Comparison of ENCODE assay signal across 28 mouse cellular contexts in genomic region chr2:127376423-127377051, GRCm38 (mm10). TPM values are rescaled to one million over a fixed set of nuclear protein-coding genes. Genes with fewer than 3 reads are reported as not detected.
DNase-seq lines count a peak whose midpoint lies in the region; ATAC-seq lines count a peak whose summit lies in the region.
"Had no signal": no experiment of that assay in that cellular context is flagged by ENCODE, and none has a peak within 500 bp of the region (broad histone marks: within the 10 kb centered on the region; RNA-seq: fewer than 3 reads in every experiment).

No protein-coding gene starts in this region.

- no peak overlapping the region for H3K4me3 ChIP-seq in heart, embryonic 12.5 days
- peak overlapping the region; percentile 52 for H3K4me3 ChIP-seq in liver, embryonic 13.5 days (replicated peaks)
- H3K4me3 ChIP-seq: embryonic facial prominence, embryonic 15.5 days; forebrain, embryonic 10.5 days; intestine, embryonic 15.5 days; neural tube, embryonic 15.5 days had no signal

- no peaks in the 10 kb centered on the region for H3K27me3 ChIP-seq in heart, embryonic 12.5 days (replicated peaks)
- no peaks in the 10 kb centered on the region for H3K27me3 ChIP-seq in liver, embryonic 13.5 days
- H3K27me3 ChIP-seq: embryonic facial prominence, embryonic 15.5 days; intestine, embryonic 15.5 days; neural tube, embryonic 15.5 days had no signal

- no peak for ATAC-seq in heart, embryonic 12.5 days (ENCODE audit: insufficient number of reproducible peaks, low FRiP score)
- no peak for ATAC-seq in liver, embryonic 13.5 days (ENCODE audit: low read depth)
- ATAC-seq: forebrain, postnatal 0 days; hindbrain, embryonic 16.5 days; intestine, embryonic 15.5 days had no signal

- 76% methylated on average over 6 of the region's 6 CpGs for WGBS in heart, embryonic 12.5 days
- 80% methylated on average over 6 of the region's 6 CpGs for WGBS in liver, embryonic 13.5 days (ENCODE audit: insufficient replicate concordance)

- H3K27ac ChIP-seq in heart, embryonic 12.5 days (ENCODE audit: poor library complexity, severe bottlenecking): no peak overlapping the region
- peak overlapping the region; percentile 97 for H3K27ac ChIP-seq in liver, embryonic 13.5 days
- H3K27ac ChIP-seq: embryonic facial prominence, embryonic 15.5 days; intestine, embryonic 15.5 days; neural tube, embryonic 15.5 days had no signal

- no peaks in the 10 kb centered on the region for H3K36me3 ChIP-seq in heart, embryonic 12.5 days
- no peaks in the 10 kb centered on the region for H3K36me3 ChIP-seq in liver, embryonic 13.5 days
- H3K36me3 ChIP-seq: embryonic facial prominence, embryonic 15.5 days; forebrain, embryonic 10.5 days; intestine, embryonic 15.5 days; neural tube, embryonic 15.5 days had no signal

- H3K9me3 ChIP-seq in heart, embryonic 12.5 days (replicated peaks): no peaks in the 10 kb centered on the region
- no peaks in the 10 kb centered on the region for H3K9me3 ChIP-seq in liver, embryonic 13.5 days (replicated peaks)
- H3K9me3 ChIP-seq: embryonic facial prominence, embryonic 15.5 days; forebrain, embryonic 10.5 days; intestine, embryonic 15.5 days; neural tube, embryonic 15.5 days had no signal

- H3K4me1 ChIP-seq in heart, embryonic 12.5 days (replicated peaks): peaks cover 51% of the 10 kb centered on the region
- H3K4me1 ChIP-seq in liver, embryonic 13.5 days (replicated peaks): peaks cover 84% of the 10 kb centered on the region
- H3K4me1 ChIP-seq: embryonic facial prominence, embryonic 15.5 days had no signal

- peak; percentile 93 for DNase-seq in heart, adult 11 months
- DNase-seq in kidney, adult 9 months: peak; percentile 71
- DNase-seq in kidney, postnatal 4 days: no peak
- no peak for DNase-seq in liver, embryonic 13.5 days
- DNase-seq in layer of hippocampus, adult 8-10 months (ENCODE audit: low spot score in 2 of 2): no peak
- no peak for DNase-seq in cerebellum, adult 18-20 months
- DNase-seq: adrenal gland, postnatal 25 days; cerebellum, adult 9-10 months; forebrain, postnatal 0 days; gastrocnemius, postnatal 14 days; heart, adult 18-20 months; lung, adult 2 months; lung, postnatal 14 days had no signal

- H3K4me2 ChIP-seq in heart, embryonic 12.5 days: no peak overlapping the region
- H3K4me2 ChIP-seq in liver, embryonic 13.5 days: peak overlapping the region; percentile 74
- H3K4me2 ChIP-seq: embryonic facial prominence, embryonic 15.5 days; intestine, embryonic 15.5 days; midbrain, embryonic 11.5 days; neural tube, embryonic 15.5 days had no signal

- H3K9ac ChIP-seq in heart, embryonic 12.5 days: no peak overlapping the region
- H3K9ac ChIP-seq in liver, embryonic 13.5 days: peak overlapping the region; percentile 92
- H3K9ac ChIP-seq: embryonic facial prominence, embryonic 15.5 days; forebrain, postnatal 0 days; intestine, embryonic 15.5 days; neural tube, embryonic 15.5 days had no signal

RNA-seq across cellular contexts. Expression of gene Adra2b, which starts 13.5 kb away (rescaled TPM):
- 7.1 and 7.6 TPM in 2 replicates for polyA plus RNA-seq in heart, embryonic 12.5 days (2016; fragmentation: Nextera tagmentation; extraction: Ambion mirVana)
- polyA plus RNA-seq in liver, embryonic 13.5 days (2015; fragmentation: Nextera tagmentation; extraction: Ambion mirVana): 29.4 and 32.4 TPM in 2 replicates
- total RNA-seq in layer of hippocampus, adult 8-10 months (2022): under 1 TPM in 3 of 4 experiments, not detected in 1; 0.09 to 0.41 (median 0.12) TPM
- total RNA-seq: megakaryocyte progenitor cell, adult 5-6 weeks had no signal

RNA-seq across cellular contexts. Expression of gene Astl, which starts 38.1 kb away (rescaled TPM):
- polyA plus RNA-seq in heart, embryonic 12.5 days (2016; fragmentation: Nextera tagmentation; extraction: Ambion mirVana): not detected in 2 replicates
- polyA plus RNA-seq in liver, embryonic 13.5 days (2015; fragmentation: Nextera tagmentation; extraction: Ambion mirVana): not detected in 2 replicates
- total RNA-seq in layer of hippocampus, adult 8-10 months (2022): not detected
- total RNA-seq: adrenal gland, postnatal 25 days; forebrain, postnatal 0 days; gastrocnemius, postnatal 14 days; heart, adult 18-20 months; layer of hippocampus, postnatal 25 days; left cerebral cortex, postnatal 10 days had no signal
- polyA plus RNA-seq: brain, embryonic 14.5 days; embryonic facial prominence, embryonic 15.5 days; forebrain, embryonic 10.5 days; forebrain, postnatal 0 days; heart, embryonic 16.5 days; hindbrain, embryonic 16.5 days; intestine, embryonic 15.5 days; limb, embryonic 11.5 days; lung, adult 2 months; midbrain, embryonic 11.5 days; neural tube, embryonic 15.5 days; stomach, embryonic 16.5 days had no signal

RNA-seq across cellular contexts. Expression of gene Dusp2, which starts 40.6 kb away (rescaled TPM):
- 23.8 and 26.3 TPM in 2 replicates for polyA plus RNA-seq in heart, embryonic 12.5 days (2016; fragmentation: Nextera tagmentation; extraction: Ambion mirVana)
- polyA plus RNA-seq in liver, embryonic 13.5 days (2015; fragmentation: Nextera tagmentation; extraction: Ambion mirVana): 2.7 and 2.8 TPM in 2 replicates
- 1 to 10 TPM in 3 of 4 experiments, under 1 TPM in 1; 0.99 to 1.6 (median 1.2) TPM for total RNA-seq in layer of hippocampus, adult 8-10 months (2022)

RNA-seq across cellular contexts. Expression of gene Gpat2, which starts 48.5 kb away (rescaled TPM):
- 0.44 and 0.45 TPM in 2 replicates for polyA plus RNA-seq in heart, embryonic 12.5 days (2016; fragmentation: Nextera tagmentation; extraction: Ambion mirVana)
- 0.35 and 0.39 TPM in 2 replicates for polyA plus RNA-seq in liver, embryonic 13.5 days (2015; fragmentation: Nextera tagmentation; extraction: Ambion mirVana)
- under 1 TPM in 2 of 4 experiments, not detected in 2; 0.13 to 0.27 TPM for total RNA-seq in layer of hippocampus, adult 8-10 months (2022)
- total RNA-seq: forebrain, postnatal 0 days; gastrocnemius, postnatal 14 days; heart, adult 18-20 months; hematopoietic stem cell, adult 5-6 weeks had no signal
- polyA plus RNA-seq: limb, embryonic 11.5 days had no signal

Comparison
In these comparisons a context has a peak if more than half of its experiments do, and no peak if none do; other contexts are left out.
1. DNase-seq: peak in heart, adult 11 months (single experiment) and kidney, adult 9 months (single experiment); none in kidney, postnatal 4 days (0 of 2), liver, embryonic 13.5 days (single experiment), layer of hippocampus, adult 8-10 months (0 of 2) and cerebellum, adult 18-20 months (0 of 2).